Mouse (Mus musculus) cerebellum, adult 11-12 months (tissue): ENCODE measurements around the gene Zfp97.
"Not testable (repeated sequence)": the region's sequence is repeated elsewhere in the genome, so short reads cannot be mapped to it uniquely, and the experiment has no call there.

Source experiments
- DNase-seq: peaks from one replicate; pipeline ENCODE4 v3.0.0; 2022

Zfp97 gene

GRCm38 (mm10) chr17:17120830-17121502 is at the start of gene Zfp97:
TSS of gene Zfp97 (plus strand) at chr17:17121415.
- not testable (repeated sequence) for DNase-seq

GRCm38 (mm10) chr17:17178757-17179413 is 57.7 kb downstream of the Zfp97 start:
- not testable (repeated sequence) for DNase-seq

GRCm38 (mm10) chr17:17194761-17195160 is 73.5 kb downstream of the Zfp97 start:
- DNase-seq: not testable (repeated sequence)

GRCm38 (mm10) chr17:17195178-17195577 is 74.0 kb downstream of the Zfp97 start:
- no peak for DNase-seq

GRCm38 (mm10) chr17:17196111-17196510 is 74.9 kb downstream of the Zfp97 start:
- not testable (repeated sequence) for DNase-seq
